Mouse (Mus musculus): Measurements from ENCODE around the gene Sox2. TPM values are rescaled to one million over a fixed set of nuclear protein-coding genes. Genes with fewer than 3 reads are reported as not detected.

Gene Sox2
- polyA plus RNA-seq, 1 experiment from 2014 or later, result 28.8 TPM

GRCm38 (mm10) chr3:34638344-34638743 is 11.9 kb upstream of the Sox2 start:
- peak overlapping the region; percentile 61 for H3K4me3 ChIP-seq
- peaks cover 71% of the 10 kb centered on the region for H3K27me3 ChIP-seq (ENCODE audit: low read depth, poor library complexity, severe bottlenecking)
- no peaks in the 10 kb centered on the region for H3K9me3 ChIP-seq (replicated peaks)
- H3K4me1 ChIP-seq, result peaks cover 67% of the 10 kb centered on the region
- peak; percentile 73 for DNase-seq (ENCODE audit: low spot score)
- peak overlapping the region; percentile 93 for H3K27ac ChIP-seq (replicated peaks)
- 4% methylated on average over 13 of the region's 13 CpGs for WGBS
- no peaks in the 10 kb centered on the region for H3K36me3 ChIP-seq

- Histone ChIP-seq H3K36me3 (no peaks in the 10 kb centered on the region), H3K4me3 (peak overlapping the region; percentile 61), H3K9me3 (replicated peaks) (no peaks in the 10 kb centered on the region), H3K4me1 (peaks cover 76% of the 10 kb centered on the region), H3K27ac (replicated peaks) (peak overlapping the region; percentile 93), H3K27me3 (ENCODE audit: low read depth, poor library complexity, severe bottlenecking) (peaks cover 79% of the 10 kb centered on the region)
- WGBS, result 4% methylated on average over 24 of the region's 24 CpGs
- peak; percentile 78 for DNase-seq (ENCODE audit: low spot score)
Measured at GRCm38 (mm10) chr3:34639031-34639872, 11.0 kb upstream of the Sox2 start.

- H3K36me3 ChIP-seq, result no peaks in the 10 kb centered on the region
- under 1% methylated on average over 10 of the region's 10 CpGs for WGBS
- H3K4me3 ChIP-seq, result peak overlapping the region; percentile 61
- no peak for DNase-seq (ENCODE audit: low spot score)
- H3K27me3 ChIP-seq (ENCODE audit: low read depth, poor library complexity, severe bottlenecking), result peaks cover 78% of the 10 kb centered on the region
- no peaks in the 10 kb centered on the region for H3K9me3 ChIP-seq (replicated peaks)
- H3K27ac ChIP-seq (replicated peaks), result peak overlapping the region; percentile 93
- H3K4me1 ChIP-seq, result peaks cover 83% of the 10 kb centered on the region
Measured at GRCm38 (mm10) chr3:34639873-34640270, 10.3 kb upstream of the Sox2 start.

- WGBS, result 8% methylated on average over 8 of the region's 8 CpGs
- Histone ChIP-seq H3K4me1 (peaks cover 87% of the 10 kb centered on the region), H3K9me3 (replicated peaks) (no peaks in the 10 kb centered on the region), H3K4me3 (peak overlapping the region; percentile 61), H3K36me3 (no peaks in the 10 kb centered on the region), H3K27me3 (ENCODE audit: low read depth, poor library complexity, severe bottlenecking) (peaks cover 78% of the 10 kb centered on the region), H3K27ac (replicated peaks) (peak overlapping the region; percentile 93)
- DNase-seq (ENCODE audit: low spot score), result no peak
Measured at GRCm38 (mm10) chr3:34640276-34640675, 9.9 kb upstream of the Sox2 start.

GRCm38 (mm10) chr3:34640690-34641600 is 9.3 kb upstream of the Sox2 start:
- peak overlapping the region; percentile 93 for H3K27ac ChIP-seq (replicated peaks)
- peak overlapping the region; percentile 61 for H3K4me3 ChIP-seq
- H3K4me1 ChIP-seq, result peaks cover 93% of the 10 kb centered on the region
- no peaks in the 10 kb centered on the region for H3K36me3 ChIP-seq
- 2% methylated on average over 33 of the region's 33 CpGs for WGBS
- peaks cover 78% of the 10 kb centered on the region for H3K27me3 ChIP-seq (ENCODE audit: low read depth, poor library complexity, severe bottlenecking)
- peak; percentile 87 for DNase-seq (ENCODE audit: low spot score)
- H3K9me3 ChIP-seq (replicated peaks), result no peaks in the 10 kb centered on the region

GRCm38 (mm10) chr3:34641756-34642497 is 8.3 kb upstream of the Sox2 start:
- Histone ChIP-seq H3K36me3 (no peaks in the 10 kb centered on the region), H3K9me3 (replicated peaks) (no peaks in the 10 kb centered on the region), H3K27me3 (ENCODE audit: low read depth, poor library complexity, severe bottlenecking) (peaks cover 79% of the 10 kb centered on the region), H3K4me3 (peak overlapping the region; percentile 61), H3K27ac (replicated peaks) (peak overlapping the region; percentile 93), H3K4me1 (peaks cover 100% of the 10 kb centered on the region)
- DNase-seq (ENCODE audit: low spot score), result no peak
- WGBS, result 1% methylated on average over 38 of the region's 38 CpGs

- Histone ChIP-seq H3K27me3 (ENCODE audit: low read depth, poor library complexity, severe bottlenecking) (peaks cover 75% of the 10 kb centered on the region), H3K9me3 (replicated peaks) (no peaks in the 10 kb centered on the region), H3K36me3 (no peaks in the 10 kb centered on the region), H3K4me1 (peaks cover 100% of the 10 kb centered on the region), H3K4me3 (peak overlapping the region; percentile 61), H3K27ac (replicated peaks) (peak overlapping the region; percentile 93)
- peak; percentile 78 for DNase-seq (ENCODE audit: low spot score)
- 0% methylated on average over 20 of the region's 20 CpGs for WGBS
Measured at GRCm38 (mm10) chr3:34642498-34642941, 7.7 kb upstream of the Sox2 start.

- DNase-seq (ENCODE audit: low spot score), result peak; percentile 14
- Histone ChIP-seq H3K4me3 (peak overlapping the region; percentile 61), H3K4me1 (peaks cover 98% of the 10 kb centered on the region)
Measured at GRCm38 (mm10) chr3:34643067-34643466, 7.1 kb upstream of the Sox2 start.

GRCm38 (mm10) chr3:34643536-34644115 is 6.6 kb upstream of the Sox2 start:
- WGBS, result 2% methylated on average over 15 of the region's 15 CpGs
- peak overlapping the region; percentile 61 for H3K4me3 ChIP-seq

More at GRCm38 (mm10) chr3:34643067-34643466, 7.1 kb upstream of the Sox2 start:
- no peaks in the 10 kb centered on the region for H3K36me3 ChIP-seq
- 14% methylated on average over 5 of the region's 5 CpGs for WGBS
- no peaks in the 10 kb centered on the region for H3K9me3 ChIP-seq (replicated peaks)
- peak overlapping the region; percentile 93 for H3K27ac ChIP-seq (replicated peaks)
- H3K27me3 ChIP-seq (ENCODE audit: low read depth, poor library complexity, severe bottlenecking), result peaks cover 72% of the 10 kb centered on the region

GRCm38 (mm10) chr3:34646169-34646568 is 4.0 kb upstream of the Sox2 start:
- H3K36me3 ChIP-seq, result peaks cover 6% of the 10 kb centered on the region
- H3K27ac ChIP-seq (replicated peaks), result peak overlapping the region; percentile 93
- H3K9me3 ChIP-seq (replicated peaks), result no peaks in the 10 kb centered on the region
- peak overlapping the region; percentile 39 for H3K4me3 ChIP-seq
- WGBS, result under 1% methylated on average over 10 of the region's 10 CpGs
- H3K4me1 ChIP-seq, result peaks cover 82% of the 10 kb centered on the region
- DNase-seq (ENCODE audit: low spot score), result no peak
- peaks cover 69% of the 10 kb centered on the region for H3K27me3 ChIP-seq (ENCODE audit: low read depth, poor library complexity, severe bottlenecking)

More at GRCm38 (mm10) chr3:34643536-34644115, 6.6 kb upstream of the Sox2 start:
- H3K27me3 ChIP-seq (ENCODE audit: low read depth, poor library complexity, severe bottlenecking), result peaks cover 69% of the 10 kb centered on the region
- H3K27ac ChIP-seq (replicated peaks), result peak overlapping the region; percentile 93
- no peaks in the 10 kb centered on the region for H3K9me3 ChIP-seq (replicated peaks)
- peaks cover 96% of the 10 kb centered on the region for H3K4me1 ChIP-seq
- DNase-seq (ENCODE audit: low spot score), result peak; percentile 52
- H3K36me3 ChIP-seq, result no peaks in the 10 kb centered on the region

GRCm38 (mm10) chr3:34647688-34648087 is 2.5 kb upstream of the Sox2 start:
- Histone ChIP-seq H3K4me1 (peaks cover 67% of the 10 kb centered on the region), H3K36me3 (peaks cover 20% of the 10 kb centered on the region), H3K9me3 (replicated peaks) (no peaks in the 10 kb centered on the region), H3K27ac (replicated peaks) (peak overlapping the region; percentile 100), H3K4me3 (peak overlapping the region; percentile 99), H3K27me3 (ENCODE audit: low read depth, poor library complexity, severe bottlenecking) (peaks cover 57% of the 10 kb centered on the region)
- WGBS, result under 1% methylated on average over 14 of the region's 14 CpGs
- DNase-seq (ENCODE audit: low spot score), result peak; percentile 89
